Mouse (Mus musculus) midbrain, embryonic 15.5 days (tissue): Measurements from ENCODE around the gene Metap1. TPM values are rescaled to one million over a fixed set of nuclear protein-coding genes. Genes with fewer than 3 reads are reported as not detected.

Source experiments
- ATAC-seq: fragments of 200-750 bp; cut with Nextera tagmentation; replicated peaks from 2 replicates; pipeline ENCODE4 v1.8.0; 2017; ENCODE audit warnings: moderate TSS enrichment
- H3K27ac ChIP-seq: fragments of 300-500 bp; sonication (generic); 2 replicates; pipeline ENCODE4 v1.5.1; 2015; ENCODE audit warnings: mild to moderate bottlenecking, inconsistent platforms
- H3K27me3 ChIP-seq: fragments of 300-500 bp; sonication (generic); replicated peaks from 2 replicates; pipeline ENCODE4 v1.6.1; 2015; ENCODE audit warnings: inconsistent platforms
- H3K36me3 ChIP-seq: fragments of 300-500 bp; sonication (generic); replicated peaks from 2 replicates; pipeline ENCODE4 v1.6.1; 2015; ENCODE audit warnings: inconsistent platforms
- H3K4me1 ChIP-seq: fragments of 300-500 bp; sonication (generic); 2 replicates; pipeline ENCODE4 v1.6.1; 2015; ENCODE audit warnings: inconsistent platforms
- H3K4me2 ChIP-seq: fragments of 300-500 bp; sonication (generic); 2 replicates; pipeline ENCODE4 v1.6.1; 2015; ENCODE audit warnings: inconsistent platforms, mild to moderate bottlenecking, moderate library complexity
- H3K4me3 ChIP-seq: fragments of 300-500 bp; sonication (generic); 2 replicates; pipeline ENCODE4 v1.5.1; 2015; ENCODE audit warnings: mild to moderate bottlenecking, inconsistent platforms
- H3K9ac ChIP-seq: fragments of 300-500 bp; sonication (generic); 2 replicates; pipeline ENCODE4 v1.6.1; 2015; ENCODE audit warnings: mild to moderate bottlenecking, inconsistent platforms
- H3K9me3 ChIP-seq: fragments of 300-500 bp; sonication (generic); 2 replicates; pipeline ENCODE4 v1.6.1; 2016; ENCODE audit warnings: inconsistent platforms
- WGBS: fragments of 180-500 bp; shearing (Covaris S2); methylation state at CpG from one replicate; pipeline ENCODE4 v1.1.7; 2015; ENCODE audit warnings: mixed read lengths; 5-methylcytosine and 5-hydroxymethylcytosine counted together
- microRNA counts: library from miRNA; unstranded; fragments of <30 nt; microRNA quantifications from one replicate; lab custom pipeline; 2016
- microRNA-seq: library from miRNA; unstranded; fragments of <30 nt; microRNA quantifications from one replicate; pipeline ENCODE4, GENCODE M21; 2016
- polyA plus RNA-seq: library from polyadenylated mRNA; unstranded; fragments of >200 nt; fragmentation: Nextera tagmentation; extraction: Ambion mirVana; gene quantifications from 2 replicates; pipeline ENCODE4 v1.2.1, GENCODE M21; 2015

Metap1 gene
- polyA plus RNA-seq, 1 experiment from 2014 or later: 47.6 TPM

- no peak for ATAC-seq
- Histone ChIP-seq H3K4me2 (no peak overlapping the region), H3K27ac (no peak overlapping the region), H3K4me3 (no peak overlapping the region), H3K9me3 (no peaks in the 10 kb centered on the region), H3K4me1 (peaks cover 5% of the 10 kb centered on the region), H3K36me3 (no peaks in the 10 kb centered on the region), H3K9ac (no peak overlapping the region), H3K27me3 (0 out of 2 replicates have a peak, but pooled peaks cover 3% of the 10 kb centered on the region)
- 84% methylated on average over 3 of the region's 3 CpGs for WGBS
Observed at GRCm38 (mm10) chr3:138438716-138439115, 50.6 kb downstream of the Metap1 start.

DNA sequence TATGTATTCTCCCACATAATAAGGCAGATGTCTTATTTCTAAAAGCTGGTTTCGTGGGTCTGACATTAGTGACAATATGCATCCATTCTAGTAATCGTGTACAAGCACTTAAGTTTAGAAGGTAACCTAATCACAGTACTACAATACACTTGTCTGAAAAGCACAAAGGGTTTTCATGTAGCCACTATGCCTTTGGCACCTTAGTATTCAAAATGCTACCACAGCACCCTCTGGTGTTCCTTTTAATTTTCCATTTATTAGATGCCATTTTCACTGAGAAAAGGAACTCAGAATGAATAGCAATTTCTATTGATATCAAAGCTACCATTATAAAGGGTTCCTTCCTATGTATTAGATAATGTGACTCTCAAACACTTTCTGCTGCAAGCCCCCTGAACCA, 57.5 kb downstream of the Metap1 start:
- no peaks in the 10 kb centered on the region for H3K4me1 ChIP-seq
- H3K27me3 ChIP-seq: no peaks in the 10 kb centered on the region
- H3K9ac ChIP-seq: no peak overlapping the region
- no peak overlapping the region for H3K4me3 ChIP-seq
- H3K4me2 ChIP-seq: no peak overlapping the region
- no peaks in the 10 kb centered on the region for H3K36me3 ChIP-seq
- 0 out of 2 replicates have a peak, but pooled peaks have one; percentile 45 for ATAC-seq
- H3K9me3 ChIP-seq: no peaks in the 10 kb centered on the region
- H3K27ac ChIP-seq: no peak overlapping the region
- WGBS: 70% methylated on average over 2 of the region's 2 CpGs

- 89% methylated on average over 6 of the region's 6 CpGs for WGBS
- no peaks in the 10 kb centered on the region for H3K9me3 ChIP-seq
- no peak for ATAC-seq
- H3K4me1 ChIP-seq: no peaks in the 10 kb centered on the region
- no peak overlapping the region for H3K27ac ChIP-seq
- H3K4me2 ChIP-seq: no peak overlapping the region
- no peaks in the 10 kb centered on the region for H3K36me3 ChIP-seq
- no peak overlapping the region for H3K9ac ChIP-seq
- no peak overlapping the region for H3K4me3 ChIP-seq
- no peaks in the 10 kb centered on the region for H3K27me3 ChIP-seq
Observed at GRCm38 (mm10) chr3:138430360-138430976, 58.8 kb downstream of the Metap1 start.

GRCm38 (mm10) chr3:138424247-138424646, 65.1 kb downstream of the Metap1 start:
- no peaks in the 10 kb centered on the region for H3K27me3 ChIP-seq
- H3K27ac ChIP-seq: no peak overlapping the region
- H3K9me3 ChIP-seq: no peaks in the 10 kb centered on the region
- no peak for ATAC-seq
- H3K36me3 ChIP-seq: no peaks in the 10 kb centered on the region
- 76% methylated on average over 4 of the region's 4 CpGs for WGBS
- H3K4me2 ChIP-seq: no peak overlapping the region
- H3K4me3 ChIP-seq: no peak overlapping the region
- H3K4me1 ChIP-seq: no peaks in the 10 kb centered on the region
- no peak overlapping the region for H3K9ac ChIP-seq

GRCm38 (mm10) chr3:138423664-138424063, 65.7 kb downstream of the Metap1 start:
- H3K4me1 ChIP-seq: no peaks in the 10 kb centered on the region
- no peak overlapping the region for H3K4me2 ChIP-seq
- H3K9ac ChIP-seq: no peak overlapping the region
- H3K4me3 ChIP-seq: no peak overlapping the region
- no peak for ATAC-seq
- H3K36me3 ChIP-seq: no peaks in the 10 kb centered on the region
- H3K27ac ChIP-seq: no peak overlapping the region
- no peaks in the 10 kb centered on the region for H3K9me3 ChIP-seq
- WGBS: 66% methylated on average over 2 of the region's 2 CpGs
- H3K27me3 ChIP-seq: no peaks in the 10 kb centered on the region

DNA sequence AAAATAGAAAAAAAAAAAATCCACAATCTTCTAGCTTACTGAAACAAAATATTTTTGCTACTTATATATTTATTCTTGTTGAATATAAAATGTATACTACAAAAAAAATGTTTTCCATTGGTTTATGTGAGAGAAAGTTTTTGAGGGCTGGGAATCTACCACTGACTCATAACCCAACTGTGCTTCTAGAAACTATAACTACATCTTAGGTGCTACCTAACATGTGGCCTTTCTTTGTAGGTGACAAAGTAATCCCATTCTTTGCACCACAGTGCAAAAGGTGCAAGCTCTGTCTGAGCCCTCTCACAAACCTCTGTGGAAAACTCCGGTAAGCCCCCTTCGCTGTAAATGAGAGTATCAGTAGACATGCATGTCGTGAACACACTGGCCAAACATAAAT, 68.9 kb downstream of the Metap1 start:
- Histone ChIP-seq H3K4me3 (no peak overlapping the region), H3K27ac (no peak overlapping the region), H3K36me3 (no peaks in the 10 kb centered on the region), H3K4me2 (no peak overlapping the region), H3K27me3 (no peaks in the 10 kb centered on the region), H3K9ac (no peak overlapping the region), H3K4me1 (no peaks in the 10 kb centered on the region), H3K9me3 (no peaks in the 10 kb centered on the region)
- WGBS: 95% methylated on average over 3 of the region's 3 CpGs
- no peak for ATAC-seq

GRCm38 (mm10) chr3:138419369-138419768, 69.9 kb downstream of the Metap1 start:
- no peaks in the 10 kb centered on the region for H3K36me3 ChIP-seq
- H3K4me2 ChIP-seq: no peak overlapping the region
- ATAC-seq: no peak
- H3K27me3 ChIP-seq: no peaks in the 10 kb centered on the region
- no peak overlapping the region for H3K4me3 ChIP-seq
- H3K9me3 ChIP-seq: no peaks in the 10 kb centered on the region
- no peaks in the 10 kb centered on the region for H3K4me1 ChIP-seq
- H3K9ac ChIP-seq: no peak overlapping the region
- H3K27ac ChIP-seq: no peak overlapping the region
- WGBS: 80% methylated on average over 6 of the region's 6 CpGs

DNA sequence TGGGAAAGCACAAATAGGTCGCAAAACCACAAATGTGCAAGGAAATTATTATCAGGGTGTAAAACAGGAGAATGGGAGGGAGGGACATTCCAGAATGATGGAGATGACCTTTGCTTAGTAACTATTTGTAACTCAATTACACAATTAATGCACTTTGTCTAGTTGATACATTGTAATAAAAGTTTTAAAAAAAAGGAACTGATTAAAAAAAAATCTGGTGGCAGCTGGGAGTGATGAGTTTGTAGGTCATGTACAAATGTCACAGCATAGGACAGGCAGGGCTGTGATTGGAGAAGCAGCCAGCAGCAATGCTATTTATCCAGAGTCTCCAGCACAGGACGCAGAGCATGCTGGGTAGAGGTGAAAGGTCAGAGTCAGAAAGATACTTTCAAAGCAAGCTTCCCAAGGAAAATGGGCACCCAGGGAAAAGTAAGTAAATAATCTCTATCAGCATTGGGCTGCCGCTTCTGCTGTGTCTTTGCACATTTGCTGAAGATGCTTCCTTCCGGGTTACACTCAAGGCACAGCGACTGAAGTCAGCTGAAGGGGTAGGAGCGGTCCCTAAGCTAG, 74.1 kb downstream of the Metap1 start, which contains the start of gene Adh4:
Gene Adh4 (plus strand): TSS at position 346 of the 570 bp plus-strand sequence.
- WGBS: 79% methylated on average over 6 of the region's 6 CpGs
- Histone ChIP-seq H3K36me3 (no peaks in the 10 kb centered on the region), H3K27me3 (no peaks in the 10 kb centered on the region), H3K4me3 (no peak within 1 kb of the TSS), H3K9ac (no peak within 1 kb of the TSS), H3K9me3 (no peaks in the 10 kb centered on the region), H3K4me1 (no peaks in the 10 kb centered on the region), H3K4me2 (no peak within 1 kb of the TSS), H3K27ac (no peak within 1 kb of the TSS)
- no peak for ATAC-seq

GRCm38 (mm10) chr3:138410211-138410610, 79.1 kb downstream of the Metap1 start:
- H3K27me3 ChIP-seq: no peaks in the 10 kb centered on the region
- no peak for ATAC-seq
- no peaks in the 10 kb centered on the region for H3K9me3 ChIP-seq
- no peak overlapping the region for H3K4me2 ChIP-seq
- no peak overlapping the region for H3K27ac ChIP-seq
- WGBS: 79% methylated on average over 3 of the region's 3 CpGs
- no peak overlapping the region for H3K9ac ChIP-seq
- no peak overlapping the region for H3K4me3 ChIP-seq
- no peaks in the 10 kb centered on the region for H3K4me1 ChIP-seq
- H3K36me3 ChIP-seq: no peaks in the 10 kb centered on the region

DNA sequence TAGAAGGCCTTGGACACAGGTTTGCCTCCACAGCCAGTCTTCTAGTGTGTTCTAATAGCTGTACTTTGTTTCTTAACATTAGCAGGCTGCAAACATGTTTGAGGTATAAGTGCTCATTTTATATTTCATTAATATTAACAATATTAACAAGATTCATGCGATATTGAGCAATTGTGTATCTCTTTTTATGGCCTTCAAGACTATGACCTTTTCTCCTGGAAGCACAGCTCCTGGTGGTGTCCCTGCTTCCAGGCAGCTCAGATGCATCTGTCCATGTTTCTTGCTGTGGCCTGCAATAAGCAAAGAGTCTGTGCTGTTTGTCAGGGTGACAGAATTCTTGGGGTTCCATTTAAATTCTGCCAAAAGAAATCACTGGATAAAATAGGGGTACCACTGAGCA, 79.7 kb downstream of the Metap1 start:
- Histone ChIP-seq H3K36me3 (no peaks in the 10 kb centered on the region), H3K27me3 (no peaks in the 10 kb centered on the region), H3K4me3 (no peak overlapping the region), H3K9ac (no peak overlapping the region), H3K27ac (no peak overlapping the region), H3K4me1 (no peaks in the 10 kb centered on the region), H3K4me2 (no peak overlapping the region), H3K9me3 (no peaks in the 10 kb centered on the region)
- ATAC-seq: no peak
- 94% methylated on average over 1 of the region's 1 CpGs for WGBS

MicroRNAs encoded within 50 kb of the gene (microRNA counts, 519-probe panel; counts per million panel counts)
- microRNA mmu-miR-1956 (lab: Ali Mortazavi, UCI): 2,002 counts per million, percentile 18 among the panel's probes with 10 or more counts

Small RNA genes lying within 50 kb of the gene (microRNA-seq; reads per million reads assigned to microRNA genes)
- gene Mir1956: not detected

Other genes starting within 250 kb of the Metap1 start
- gene Adh1, start 228.5 kb downstream of the Metap1 start, polyA plus RNA-seq: 1.1 TPM in 2 replicates
- 0.13 TPM in 1 of 2 replicates, not detected in the other for gene Adh6a, start 176.2 kb downstream of the Metap1 start, polyA plus RNA-seq
- gene Adh6b, start 147.7 kb downstream of the Metap1 start, polyA plus RNA-seq: 0.17 TPM in 1 of 2 replicates, not detected in the other
- gene Adh4, start 74.0 kb downstream of the Metap1 start, polyA plus RNA-seq: not detected in 2 replicates
- gene Adh5, start 46.4 kb downstream of the Metap1 start, polyA plus RNA-seq: 194 and 197 TPM in 2 replicates
- gene Eif4e, start 36.7 kb upstream of the Metap1 start, polyA plus RNA-seq: 356 and 364 TPM in 2 replicates